Mouse (Mus musculus): Measurements from ENCODE around the gene Has3.

Gene Has3

GRCm38 (mm10) chr8:106929921-106930320 lies 59.9 kb downstream of the Has3 start:
- no peak for DNase-seq (ENCODE audit: low spot score in 2 of 2)

DNA sequence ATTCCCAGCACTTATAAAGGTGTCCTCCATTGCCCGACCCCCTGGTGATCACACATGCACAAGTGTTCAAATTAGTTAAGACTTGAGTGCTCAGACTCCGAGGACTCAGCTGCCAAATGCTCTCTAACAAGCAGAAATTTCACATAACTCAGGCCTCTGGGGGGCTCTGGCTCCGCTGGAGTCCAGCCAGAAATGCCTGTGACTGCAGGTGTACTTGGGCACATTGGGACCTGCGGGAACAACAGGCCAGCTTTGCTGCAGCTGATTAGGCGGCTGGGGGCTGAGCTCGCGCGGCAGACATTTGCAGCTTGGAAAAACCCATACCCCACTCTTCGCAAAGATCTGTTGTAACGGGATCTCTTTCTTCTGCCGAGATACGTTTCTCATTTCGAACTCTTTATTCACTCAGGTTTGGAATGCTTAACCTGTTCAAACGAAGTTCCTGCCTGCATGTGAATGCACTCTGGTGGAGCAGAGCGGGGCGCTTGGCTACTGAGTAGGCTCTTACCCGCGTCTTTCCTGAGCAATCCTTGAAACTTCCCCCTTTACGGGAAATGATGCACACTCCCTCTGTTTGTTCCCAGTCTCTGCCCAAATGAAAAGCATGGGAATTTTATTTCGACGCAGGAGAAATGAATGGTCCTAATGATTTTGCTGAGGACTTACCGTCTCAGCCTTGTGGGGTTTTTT lies 62.5 kb downstream of the Has3 start:
- no peak for DNase-seq (ENCODE audit: low spot score in 2 of 2)

DNA sequence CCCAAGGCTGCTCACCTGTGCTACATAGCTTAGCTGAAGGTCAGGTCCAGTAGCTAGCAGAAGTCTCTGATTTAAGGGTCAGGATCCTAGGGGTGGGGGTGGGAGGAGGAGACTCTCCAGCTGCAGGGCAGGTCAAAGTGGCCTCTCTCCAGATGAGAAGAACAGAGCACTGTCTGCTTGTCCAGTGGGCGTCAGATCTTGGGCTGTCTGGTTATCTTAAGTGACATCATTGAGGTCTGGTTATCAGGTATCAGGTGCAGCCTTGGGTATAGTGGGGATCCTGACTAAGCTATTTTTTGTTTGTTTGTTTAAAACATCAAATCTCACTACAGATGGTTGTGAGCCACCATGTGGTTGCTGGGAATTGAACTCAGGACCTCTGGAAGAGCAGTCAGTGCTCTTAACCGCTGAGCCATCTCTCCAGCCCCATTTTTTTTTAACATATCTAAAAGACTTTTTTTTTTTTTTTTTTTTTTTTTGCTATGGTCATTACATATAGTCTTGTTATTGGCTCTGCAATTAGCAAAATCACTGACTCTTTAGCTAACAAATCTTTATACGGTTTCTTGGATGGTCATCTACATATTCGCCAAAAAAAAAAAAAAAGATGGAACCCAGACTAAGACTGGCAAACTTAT lies 63.6 kb downstream of the Has3 start:
- DNase-seq (ENCODE audit: low spot score in 2 of 2) = no peak
